Mouse (Mus musculus): ENCODE results near the gene Ddx50. TPM values are rescaled to one million over a fixed set of nuclear protein-coding genes. Genes with fewer than 3 reads are reported as not detected.
A peak's percentile ranks its signal among the peaks of the same experiment; 100 is the strongest.
"Not testable (repeated sequence)": the region's sequence is repeated elsewhere in the genome, so short reads cannot be mapped to it uniquely, and the experiment has no call there.

Ddx50 gene
- polyA plus RNA-seq, 1 experiment from 2014 or later = 115 TPM

GRCm38 (mm10) chr10:62599311-62599710 lies 51.7 kb downstream of the Ddx50 start:
- WGBS = 92% methylated on average over 3 of the region's 3 CpGs
- H3K27me3 ChIP-seq (replicated peaks); ATAC-seq (ENCODE audit: insufficient read depth, low FRiP score, low read depth); H3K9me3 ChIP-seq; H3K9ac ChIP-seq; H3K4me2 ChIP-seq; H3K4me3 ChIP-seq (replicated peaks); H3K27ac ChIP-seq; H3K4me1 ChIP-seq: not testable (repeated sequence)
- H3K36me3 ChIP-seq = peaks cover 16% of the 10 kb centered on the region; the same call in 1 of the 2 replicates

- Histone ChIP-seq H3K4me1 (no peaks in the 10 kb centered on the region), H3K36me3 (peaks cover 46% of the 10 kb centered on the region)
- 87% methylated on average over 7 of the region's 7 CpGs for WGBS
These were observed 58.5 kb downstream of the Ddx50 start for GRCm38 (mm10) chr10:62592496-62592895.

GRCm38 (mm10) chr10:62590200-62590599 lies 60.8 kb downstream of the Ddx50 start:
- H3K9ac ChIP-seq = no peak overlapping the region
- H3K4me2 ChIP-seq = no peak overlapping the region
- 35% methylated on average over 6 of the region's 6 CpGs for WGBS
- ATAC-seq (ENCODE audit: insufficient read depth, low FRiP score, low read depth) = no peak
- no peaks in the 10 kb centered on the region for H3K4me1 ChIP-seq
- no peaks in the 10 kb centered on the region for H3K27me3 ChIP-seq (replicated peaks)
- H3K9me3 ChIP-seq = no peaks in the 10 kb centered on the region
- peaks cover 57% of the 10 kb centered on the region for H3K36me3 ChIP-seq
- no peak overlapping the region for H3K4me3 ChIP-seq (replicated peaks)
- no peak overlapping the region for H3K27ac ChIP-seq

More at GRCm38 (mm10) chr10:62592496-62592895, 58.5 kb downstream of the Ddx50 start:
- Histone ChIP-seq H3K9ac (no peak overlapping the region), H3K27me3 (replicated peaks) (no peaks in the 10 kb centered on the region), H3K27ac (no peak overlapping the region), H3K9me3 (no peaks in the 10 kb centered on the region), H3K4me2 (no peak overlapping the region), H3K4me3 (replicated peaks) (no peak overlapping the region)
- no peak for ATAC-seq (ENCODE audit: insufficient read depth, low FRiP score, low read depth)

- Histone ChIP-seq H3K4me3 (replicated peaks) (no peak overlapping the region), H3K9ac (no peak overlapping the region), H3K4me2 (no peak overlapping the region), H3K36me3 (peaks cover 65% of the 10 kb centered on the region), H3K9me3 (no peaks in the 10 kb centered on the region), H3K4me1 (no peaks in the 10 kb centered on the region), H3K27me3 (replicated peaks) (no peaks in the 10 kb centered on the region), H3K27ac (no peak overlapping the region)
- WGBS = 71% methylated on average over 4 of the region's 4 CpGs
- ATAC-seq (ENCODE audit: insufficient read depth, low FRiP score, low read depth) = no peak
These were observed 62.4 kb downstream of the Ddx50 start for GRCm38 (mm10) chr10:62588616-62589015.

- no peak for ATAC-seq (ENCODE audit: insufficient read depth, low FRiP score, low read depth)
- peaks cover 58% of the 10 kb centered on the region for H3K36me3 ChIP-seq
These were observed 67.8 kb downstream of the Ddx50 start for GRCm38 (mm10) chr10:62583245-62583644.

GRCm38 (mm10) chr10:62582701-62583100 lies 68.3 kb downstream of the Ddx50 start:
- H3K27ac ChIP-seq = no peak overlapping the region
- H3K9ac ChIP-seq = no peak overlapping the region
- no peak overlapping the region for H3K4me3 ChIP-seq (replicated peaks)
- H3K4me1 ChIP-seq = no peaks in the 10 kb centered on the region
- no peaks in the 10 kb centered on the region for H3K9me3 ChIP-seq
- WGBS = 78% methylated on average over 7 of the region's 7 CpGs
- H3K4me2 ChIP-seq = no peak overlapping the region
- H3K27me3 ChIP-seq (replicated peaks) = no peaks in the 10 kb centered on the region
- ATAC-seq (ENCODE audit: insufficient read depth, low FRiP score, low read depth) = no peak
- peaks cover 53% of the 10 kb centered on the region for H3K36me3 ChIP-seq

More at GRCm38 (mm10) chr10:62583245-62583644, 67.8 kb downstream of the Ddx50 start:
- WGBS = 73% methylated on average over 1 of the region's 1 CpGs
- H3K27ac ChIP-seq = no peak overlapping the region
- no peak overlapping the region for H3K4me2 ChIP-seq
- H3K9ac ChIP-seq = no peak overlapping the region
- no peaks in the 10 kb centered on the region for H3K4me1 ChIP-seq
- no peaks in the 10 kb centered on the region for H3K27me3 ChIP-seq (replicated peaks)
- no peaks in the 10 kb centered on the region for H3K9me3 ChIP-seq
- no peak overlapping the region for H3K4me3 ChIP-seq (replicated peaks)

- no peak overlapping the region for H3K4me2 ChIP-seq
- H3K4me3 ChIP-seq (replicated peaks) = no peak overlapping the region
- peaks cover 3% of the 10 kb centered on the region; the same call in 1 of the 2 replicates for H3K4me1 ChIP-seq
- H3K9ac ChIP-seq = no peak overlapping the region
- H3K27ac ChIP-seq = no peak overlapping the region
- no peaks in the 10 kb centered on the region for H3K27me3 ChIP-seq (replicated peaks)
- no peaks in the 10 kb centered on the region for H3K9me3 ChIP-seq
- H3K36me3 ChIP-seq = peaks cover 51% of the 10 kb centered on the region
- no peak for ATAC-seq (ENCODE audit: insufficient read depth, low FRiP score, low read depth)
- WGBS = 88% methylated on average over 17 of the region's 17 CpGs
These were observed 68.8 kb downstream of the Ddx50 start for GRCm38 (mm10) chr10:62582263-62582662.

- not testable (repeated sequence) for H3K9me3 ChIP-seq; H3K4me1 ChIP-seq; H3K4me2 ChIP-seq; H3K4me3 ChIP-seq (replicated peaks); ATAC-seq (ENCODE audit: insufficient read depth, low FRiP score, low read depth); H3K27ac ChIP-seq; H3K9ac ChIP-seq; H3K27me3 ChIP-seq (replicated peaks)
- WGBS = 86% methylated on average over 12 of the region's 13 CpGs
- peaks cover 37% of the 10 kb centered on the region for H3K36me3 ChIP-seq
These were observed 71.9 kb downstream of the Ddx50 start for GRCm38 (mm10) chr10:62579129-62579528.

- Histone ChIP-seq H3K4me2 (peak within 1 kb of the TSS; percentile 77), H3K27me3 (replicated peaks) (no peaks in the 10 kb centered on the region), H3K9me3 (no peaks in the 10 kb centered on the region), H3K9ac (peak within 1 kb of the TSS; percentile 81), H3K36me3 (peaks cover 36% of the 10 kb centered on the region), H3K4me1 (peaks cover 6% of the 10 kb centered on the region; the same call in 1 of the 2 replicates), H3K27ac (peak within 1 kb of the TSS; percentile 78), H3K4me3 (replicated peaks) (peak within 1 kb of the TSS; percentile 89)
- WGBS = 6% methylated on average over 32 of the region's 33 CpGs
- peak; percentile 100 for ATAC-seq (ENCODE audit: insufficient read depth, low FRiP score, low read depth)
These were observed 72.5 kb downstream of the Ddx50 start, which contains the start of gene Kif1bp for GRCm38 (mm10) chr10:62578338-62579100. TSS of gene Kif1bp (minus strand) at chr10:62578457.

- Histone ChIP-seq H3K4me1 (peaks cover 6% of the 10 kb centered on the region; the same call in 1 of the 2 replicates), H3K9ac (peak overlapping the region; percentile 81), H3K4me3 (replicated peaks) (peak overlapping the region; percentile 89), H3K27me3 (replicated peaks) (no peaks in the 10 kb centered on the region), H3K36me3 (peaks cover 36% of the 10 kb centered on the region), H3K4me2 (peak overlapping the region; percentile 77), H3K9me3 (no peaks in the 10 kb centered on the region), H3K27ac (peak overlapping the region; percentile 78)
- ATAC-seq (ENCODE audit: insufficient read depth, low FRiP score, low read depth) = peak; percentile 77
- 1% methylated on average over 54 of the region's 54 CpGs for WGBS
These were observed 73.2 kb downstream of the Ddx50 start for GRCm38 (mm10) chr10:62577673-62578337.

GRCm38 (mm10) chr10:62575001-62575400 lies 76.0 kb downstream of the Ddx50 start:
- Histone ChIP-seq H3K4me1 (peaks cover 6% of the 10 kb centered on the region; the same call in 1 of the 2 replicates), H3K9ac (no peak overlapping the region), H3K36me3 (peaks cover 30% of the 10 kb centered on the region), H3K27me3 (replicated peaks) (no peaks in the 10 kb centered on the region), H3K4me3 (replicated peaks) (no peak overlapping the region), H3K27ac (no peak overlapping the region), H3K4me2 (no peak overlapping the region), H3K9me3 (no peaks in the 10 kb centered on the region)
- WGBS = 90% methylated on average over 13 of the region's 13 CpGs
- ATAC-seq (ENCODE audit: insufficient read depth, low FRiP score, low read depth) = no peak

All from stomach, embryonic 15.5 days (tissue).